Mouse (Mus musculus) liver, postnatal 0 days (tissue): ENCODE results near the gene Dgcr6.

Source experiments
- CTCF ChIP-seq: sonication (generic); IDR thresholded peaks from 2 replicates; pipeline ENCODE4 v1.5.1; 2016; ENCODE audit warnings: antibody characterized with exemption, low read depth
- EP300 ChIP-seq: IDR thresholded peaks from 2 replicates; pipeline ENCODE4 v1.6.1; 2016; ENCODE audit warnings: antibody characterized with exemption, low read depth, mild to moderate bottlenecking

GRCm38 (mm10) chr16:18116467-18116866 lies 63.8 kb downstream of the Dgcr6 start:
- TF ChIP-seq CTCF (no peak), EP300 (no peak)
